Mouse (Mus musculus): ENCODE data around the gene Ttc7.

DNA sequence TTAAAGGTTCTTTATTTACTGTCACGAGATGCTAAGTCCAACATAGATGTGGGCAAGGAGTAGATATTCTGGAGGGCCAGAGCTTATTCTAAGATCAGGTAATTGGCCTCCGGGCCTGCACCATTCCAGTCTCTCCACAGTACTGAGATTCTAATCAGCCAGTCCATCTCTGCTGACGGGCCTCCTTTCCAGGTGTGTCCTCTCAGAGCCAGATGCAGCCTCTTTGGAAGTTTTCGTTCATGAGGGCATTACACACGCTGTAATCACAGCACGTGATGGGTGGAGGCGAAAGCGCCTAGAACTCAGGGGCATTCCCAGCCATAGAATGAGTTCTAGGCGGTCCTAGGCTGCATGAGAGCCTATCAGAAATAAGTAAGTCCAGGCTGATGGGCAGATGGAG, 74.8 kb downstream of the Ttc7 start:
- TF ChIP-seq CTCF (IDR thresholded peaks at IDR 0.05; ENCODE audit: insufficient read depth, low read depth, low read length) (no peak), POLR2A (IDR thresholded peaks at IDR 0.05; ENCODE audit: insufficient read depth, low read depth, low read length) (no peak)

Measured in olfactory bulb, adult 2 months (tissue).